Mouse (Mus musculus) ovary, postnatal 14 days (tissue): ENCODE results near the gene Ttc9c.
A peak's percentile ranks its signal among the peaks of the same experiment; 100 is the strongest.

ENCODE experiments used
- DNase-seq: peaks from one replicate; pipeline ENCODE4 v3.0.0; 2022; ENCODE audit warnings: low spot score

The Ttc9c gene

DNA sequence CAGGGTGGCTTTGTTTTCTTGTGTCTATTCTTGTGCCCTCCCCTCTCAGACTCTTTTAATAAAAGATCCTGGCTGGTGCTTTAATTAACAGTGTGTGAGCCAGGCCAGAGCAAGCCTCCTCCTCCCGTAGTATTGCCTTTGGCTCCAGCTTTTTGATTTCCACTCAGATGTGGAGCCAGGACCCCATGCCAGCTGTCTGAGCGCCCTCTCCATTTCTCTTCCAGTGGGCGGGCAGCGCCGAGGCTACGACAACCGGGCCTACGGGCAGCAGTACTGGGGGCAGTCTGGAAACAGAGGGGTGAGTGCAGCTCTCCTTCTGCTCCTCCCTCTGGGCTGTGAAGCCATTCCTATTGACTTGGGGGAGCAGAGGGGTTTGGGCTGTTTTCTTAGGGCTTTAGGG, 11.5 kb upstream of the Ttc9c start:
- DNase-seq = no peak

DNA sequence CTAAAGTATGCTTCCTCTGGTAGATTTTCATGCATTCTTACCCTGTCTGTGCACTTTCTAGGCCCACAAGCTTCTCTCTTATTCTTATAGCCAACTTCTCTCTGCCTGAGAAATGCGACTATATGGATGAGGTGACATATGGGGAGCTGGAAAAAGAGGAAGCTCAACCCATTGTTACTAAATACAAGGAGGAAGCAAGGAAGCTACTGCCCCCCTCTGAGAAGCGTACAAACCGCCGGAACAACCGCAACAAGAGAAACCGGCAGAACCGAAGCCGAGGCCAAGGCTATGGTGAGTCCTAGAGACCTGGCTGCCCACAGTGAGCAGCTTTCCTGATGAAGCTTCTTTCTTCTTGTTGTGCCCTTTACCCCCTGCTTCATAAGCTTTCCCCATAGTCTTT, 10.5 kb upstream of the Ttc9c start, which contains the start of gene AC129217.1:
Gene AC129217.1 (plus strand): TSS at position 114 of the 400 bp plus-strand sequence.
- DNase-seq = no peak

DNA sequence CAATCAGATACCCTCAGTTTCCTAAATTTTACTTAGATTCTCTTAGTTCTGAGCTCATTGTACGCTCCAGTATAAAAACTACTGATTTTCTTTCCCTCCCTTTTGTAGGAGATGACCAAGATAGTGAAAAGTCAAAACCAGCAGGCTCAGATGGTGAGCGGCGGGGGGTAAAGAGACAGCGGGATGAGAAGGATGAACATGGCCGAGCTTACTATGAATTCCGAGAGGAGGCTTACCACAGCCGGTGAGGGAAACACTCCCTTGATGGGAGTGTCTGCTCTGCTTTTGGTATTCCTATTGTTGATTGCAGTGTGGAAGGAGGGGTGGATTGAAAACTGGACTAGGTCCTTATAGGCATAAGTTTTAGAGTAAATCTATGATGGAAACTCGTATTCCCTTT, 3.6 kb upstream of the Ttc9c start:
- no peak for DNase-seq

DNA sequence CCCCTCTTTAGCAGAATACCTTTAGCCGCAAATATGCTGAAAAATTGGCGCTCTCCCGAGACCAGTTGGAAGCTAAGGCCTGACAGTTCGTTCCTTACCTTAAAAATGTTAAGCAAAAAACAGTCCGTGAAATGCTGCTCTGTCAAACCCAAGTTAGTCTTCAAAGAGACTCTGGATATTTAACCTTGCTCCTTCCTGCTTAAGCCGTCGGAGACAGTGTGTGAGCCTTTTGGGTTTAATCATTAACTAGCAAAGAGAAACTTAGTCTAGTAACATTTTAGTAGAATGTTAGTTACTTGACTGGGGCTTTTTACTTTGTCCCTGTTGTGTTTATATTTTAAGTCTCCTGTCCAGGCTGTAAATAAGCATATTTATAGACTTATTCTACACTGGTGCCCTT, 2.0 kb upstream of the Ttc9c start:
- no peak for DNase-seq

DNA sequence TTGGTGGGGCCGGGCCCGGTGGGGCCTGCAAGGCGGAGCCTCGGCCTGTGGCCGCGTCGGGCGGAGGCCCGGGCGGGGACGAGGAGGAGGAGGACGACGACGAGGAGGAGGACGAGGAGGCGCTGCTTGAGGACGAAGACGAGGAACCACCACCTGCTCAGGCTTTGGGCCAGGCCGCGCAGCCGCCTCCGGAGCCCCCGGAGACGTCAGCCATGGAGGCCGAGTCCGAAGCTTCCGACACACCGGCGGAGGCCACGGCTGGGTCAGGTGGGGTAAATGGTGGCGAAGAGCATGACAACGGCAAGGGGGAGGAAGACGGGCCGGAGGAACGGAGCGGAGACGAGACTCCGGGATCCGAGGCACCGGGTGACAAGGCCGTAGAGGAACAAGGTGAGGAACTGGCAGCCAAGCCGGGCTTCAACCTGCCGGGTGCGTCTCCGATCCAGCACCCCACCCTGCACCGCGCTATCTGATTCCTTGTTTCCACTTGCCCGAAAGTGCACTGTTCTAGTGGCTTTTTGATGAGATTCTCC, 1.4 kb upstream of the Ttc9c start:
- DNase-seq = no peak

DNA sequence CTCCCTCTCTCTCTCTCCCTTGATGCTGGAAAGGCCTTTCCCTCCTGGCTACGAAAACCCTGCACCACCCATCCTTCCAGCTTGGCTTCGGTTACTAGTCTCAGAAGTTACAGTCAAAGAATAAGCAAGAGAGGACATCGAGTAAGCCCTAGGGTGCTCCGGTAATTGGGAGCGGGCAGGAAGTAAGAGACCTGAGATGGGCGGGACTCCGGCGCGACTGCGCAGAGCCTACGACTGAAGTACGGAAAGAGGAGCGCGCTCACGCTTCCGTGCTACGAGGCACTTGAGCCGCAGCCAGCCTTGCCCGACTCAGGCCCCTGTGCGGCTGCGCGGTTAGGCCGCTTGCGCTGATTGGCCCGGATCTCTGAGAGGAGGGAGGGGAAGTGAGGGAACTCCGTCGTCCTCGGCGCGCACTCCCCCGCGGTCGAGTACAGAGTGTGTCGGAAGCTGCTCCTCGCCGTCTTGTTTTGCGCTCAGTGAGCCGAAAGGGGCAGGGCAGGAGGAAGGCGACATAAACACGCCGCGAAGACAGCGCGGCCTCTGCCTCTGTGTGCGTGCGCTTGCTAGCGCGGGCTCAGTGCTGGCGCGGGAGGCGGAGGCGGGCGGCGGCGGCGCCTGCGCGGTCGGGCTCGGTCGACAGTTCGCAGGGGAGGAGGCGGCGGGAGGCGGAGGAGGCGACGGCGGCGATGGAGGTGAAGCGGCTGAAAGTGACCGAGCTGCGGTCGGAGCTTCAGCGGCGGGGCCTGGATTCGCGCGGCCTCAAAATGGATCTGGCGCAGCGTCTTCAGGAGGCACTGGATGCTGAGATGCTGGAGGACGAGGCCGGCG, 677 bp upstream of the Ttc9c start, which contains the start of gene Hnrnpul2:
Gene Hnrnpul2 (plus strand): TSS at position 415 of the 828 bp plus-strand sequence.
- peak; percentile 95 for DNase-seq

DNA sequence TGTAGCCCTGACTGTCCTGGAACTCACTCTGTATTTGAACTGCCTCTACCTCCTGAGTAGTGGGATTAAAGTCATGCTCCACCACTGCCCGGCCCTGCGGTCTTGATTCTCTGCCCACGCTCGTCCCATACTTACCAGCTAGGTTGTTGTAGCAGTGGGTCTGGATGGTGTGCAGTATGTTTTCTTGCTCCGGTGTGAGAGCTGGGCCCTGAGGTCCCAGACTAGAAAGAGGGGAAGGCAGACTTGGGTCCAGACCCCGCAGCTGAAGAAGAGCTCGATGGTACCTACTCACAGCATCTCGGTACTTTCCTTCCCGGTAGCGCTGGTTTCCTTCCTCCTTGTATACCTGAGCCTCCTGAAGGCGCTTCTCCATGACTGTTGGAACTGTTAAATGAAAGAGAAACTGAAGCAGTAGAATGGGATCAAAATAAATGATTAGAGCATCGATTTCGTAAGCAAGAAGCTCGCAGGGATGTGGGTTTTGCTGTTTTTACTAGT, 783 bp downstream of the Ttc9c start:
- no peak for DNase-seq

DNA sequence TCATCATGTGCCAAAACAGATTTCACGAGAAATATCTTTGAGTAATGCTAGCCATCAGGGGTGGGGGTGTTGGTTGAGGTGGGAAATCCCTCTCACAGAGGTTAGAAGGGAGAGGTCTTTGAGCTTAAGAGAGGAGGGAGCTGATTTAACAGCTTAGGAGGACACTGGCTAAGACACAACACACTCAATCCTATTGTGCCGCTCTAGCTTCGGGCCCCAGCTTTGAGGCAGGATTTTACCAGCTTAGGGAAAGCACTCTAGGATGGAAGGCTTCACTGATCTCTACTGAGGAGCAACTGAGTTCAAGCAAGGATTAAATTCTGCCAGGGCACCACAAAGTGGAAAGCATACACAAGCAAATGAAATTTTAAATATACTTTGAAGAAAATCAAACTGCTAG, 2.1 kb downstream of the Ttc9c start:
- DNase-seq = no peak

DNA sequence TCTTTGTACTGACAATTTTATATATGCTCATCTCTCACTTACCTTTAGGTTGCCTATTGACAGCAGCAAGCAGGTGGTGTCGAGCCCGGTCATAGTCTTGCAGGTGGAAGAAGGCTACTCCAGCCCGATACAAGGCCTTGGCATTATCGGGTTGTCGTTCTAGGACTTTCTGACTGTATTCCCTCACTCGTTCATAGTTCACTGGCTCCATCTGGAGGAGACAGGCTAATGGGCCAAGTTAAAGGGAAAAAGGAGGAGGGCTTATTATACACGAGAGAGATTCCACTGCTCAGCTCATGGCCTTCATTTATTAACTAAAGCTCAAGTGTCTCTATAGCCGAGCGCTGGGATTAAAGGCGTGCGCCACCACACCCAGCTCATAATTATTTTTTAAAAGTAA, 3.3 kb downstream of the Ttc9c start:
- DNase-seq = no peak

DNA sequence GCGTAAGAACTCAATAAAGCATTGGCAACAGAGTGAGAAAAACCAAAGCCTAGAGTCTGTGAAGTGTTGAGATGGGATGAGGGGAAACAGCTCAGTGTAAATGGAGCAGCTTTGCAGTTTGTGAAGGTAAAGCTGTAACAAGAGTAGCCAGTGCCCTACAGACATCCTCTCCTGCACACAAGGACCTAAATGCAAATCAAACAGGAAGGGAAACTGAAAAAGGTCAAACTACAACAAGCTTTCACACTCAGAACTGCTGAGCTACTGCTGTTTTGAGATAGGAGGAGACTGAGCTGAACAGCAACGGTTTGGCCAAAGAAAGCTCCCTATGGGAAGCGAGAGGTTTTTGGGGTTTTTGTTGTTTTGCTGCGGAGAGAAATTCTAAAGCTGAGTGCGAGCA, 12.3 kb downstream of the Ttc9c start:
- DNase-seq = no peak

DNA sequence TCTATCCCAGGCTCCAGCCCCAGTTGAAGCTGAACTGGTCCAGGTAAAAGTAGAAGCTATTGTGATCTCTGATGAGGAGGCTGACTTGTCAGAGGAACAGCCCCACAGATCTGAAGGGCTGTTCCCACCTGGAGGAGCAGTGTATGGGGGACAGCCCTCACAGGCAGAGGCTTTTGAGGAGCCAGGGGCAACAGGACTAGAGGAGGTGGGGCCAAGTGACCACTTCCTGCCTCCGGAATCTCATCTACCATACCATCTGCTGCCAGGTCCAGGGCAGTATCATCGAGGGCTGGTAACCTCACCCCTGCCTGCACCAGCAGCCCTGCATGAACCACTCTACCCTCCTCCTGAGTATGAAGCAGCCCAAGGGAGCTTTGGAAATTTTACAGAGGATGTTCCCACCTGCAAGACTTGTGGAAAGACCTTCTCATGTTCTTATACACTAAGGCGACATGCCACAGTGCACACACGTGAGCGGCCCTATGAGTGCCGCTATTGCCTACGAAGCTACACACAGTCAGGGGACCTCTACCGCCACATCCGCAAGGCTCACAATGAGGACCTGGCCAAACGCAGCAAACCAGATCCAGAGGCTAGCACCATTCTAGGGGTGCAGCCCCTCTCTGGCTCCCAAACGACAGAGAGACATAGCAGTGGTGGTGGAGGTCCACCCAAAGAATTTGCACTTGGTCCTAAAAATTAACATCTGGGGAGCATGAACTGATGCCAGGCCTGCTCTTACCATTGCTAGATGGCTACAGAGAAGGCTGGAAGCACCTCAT, 15.1 kb downstream of the Ttc9c start:
- no peak for DNase-seq

DNA sequence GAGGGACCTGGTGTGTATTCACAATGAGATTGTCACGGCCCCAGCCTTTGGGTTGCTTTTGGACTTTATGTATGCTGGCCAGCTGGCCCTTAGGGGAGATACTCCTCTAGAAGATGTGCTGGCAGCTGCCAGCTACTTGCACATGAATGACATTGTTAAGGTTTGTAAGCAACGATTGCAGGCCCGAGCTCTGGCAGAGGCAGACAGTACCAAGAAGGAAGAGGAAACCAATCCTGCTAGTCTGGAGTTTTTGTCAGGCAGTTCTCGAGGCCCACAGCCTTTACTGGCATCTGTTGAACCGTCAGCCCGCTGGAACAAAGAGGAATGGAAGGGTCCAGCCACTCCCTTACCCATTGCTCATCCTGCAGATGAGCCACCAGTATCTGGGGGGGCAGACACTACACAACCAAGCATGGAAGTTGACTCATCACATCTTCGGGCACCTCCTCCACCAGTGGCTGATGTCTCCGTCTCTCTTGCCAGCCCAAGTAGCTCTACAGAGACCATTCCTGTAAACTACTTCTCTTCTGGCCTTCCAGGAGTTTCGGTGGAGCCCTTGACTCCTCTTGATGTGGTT, 15.8 kb downstream of the Ttc9c start:
- DNase-seq = no peak

DNA sequence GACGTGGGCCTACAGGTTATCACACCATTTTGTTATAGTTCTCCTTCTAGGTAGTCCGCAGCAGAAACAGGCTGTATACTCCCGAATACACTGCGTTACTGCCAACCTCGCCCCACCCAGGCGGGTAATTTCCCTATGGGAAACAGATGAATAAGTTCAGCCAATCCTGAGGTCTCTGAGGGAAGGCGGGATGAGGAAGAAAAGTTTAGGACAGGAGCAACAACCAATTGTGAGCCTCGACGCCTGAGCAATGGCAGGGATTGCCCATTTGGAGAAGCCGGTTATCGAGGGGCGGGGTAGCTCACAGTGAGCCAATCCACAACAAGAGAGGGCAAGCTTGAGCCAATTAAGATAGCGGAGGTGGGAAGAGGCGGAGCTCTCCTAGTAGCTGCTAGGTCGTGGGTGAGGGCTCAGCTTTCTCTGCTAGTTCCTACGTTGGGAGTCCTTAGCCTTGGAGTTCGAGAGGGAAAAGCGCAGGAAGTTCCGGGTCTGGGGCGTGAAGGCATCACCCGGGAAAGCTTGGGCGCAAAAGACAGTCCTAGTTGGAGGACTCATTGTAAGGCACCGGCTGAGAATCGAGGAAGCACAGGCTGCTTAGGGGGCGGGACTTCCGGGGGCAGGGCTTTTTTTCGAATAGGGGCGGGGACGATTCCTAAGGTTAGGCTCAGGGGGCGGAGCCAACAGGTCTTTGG, 16.9 kb downstream of the Ttc9c start, which contains the start of gene Zbtb3:
Gene Zbtb3 (plus strand): TSS at position 426 of the 692 bp plus-strand sequence.
- peak; percentile 78 for DNase-seq

DNA sequence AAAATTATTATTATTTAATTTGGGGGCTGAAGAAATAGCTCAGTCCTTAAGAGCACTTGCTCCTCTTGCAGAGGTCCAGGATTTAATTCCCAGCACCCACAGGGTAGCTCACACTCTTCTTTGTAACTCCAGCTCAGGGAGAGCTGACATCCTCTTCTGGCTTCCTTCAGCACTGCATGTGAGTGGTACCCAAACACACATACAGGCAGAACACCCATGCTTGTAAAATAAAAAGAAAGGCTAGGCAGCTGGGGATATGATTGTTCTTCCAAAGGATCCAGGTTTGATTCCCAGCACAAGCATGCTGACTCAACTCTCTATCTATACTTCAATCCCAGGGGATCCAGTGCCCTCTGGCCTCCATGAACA, 20.2 kb downstream of the Ttc9c start:
- DNase-seq = no peak

DNA sequence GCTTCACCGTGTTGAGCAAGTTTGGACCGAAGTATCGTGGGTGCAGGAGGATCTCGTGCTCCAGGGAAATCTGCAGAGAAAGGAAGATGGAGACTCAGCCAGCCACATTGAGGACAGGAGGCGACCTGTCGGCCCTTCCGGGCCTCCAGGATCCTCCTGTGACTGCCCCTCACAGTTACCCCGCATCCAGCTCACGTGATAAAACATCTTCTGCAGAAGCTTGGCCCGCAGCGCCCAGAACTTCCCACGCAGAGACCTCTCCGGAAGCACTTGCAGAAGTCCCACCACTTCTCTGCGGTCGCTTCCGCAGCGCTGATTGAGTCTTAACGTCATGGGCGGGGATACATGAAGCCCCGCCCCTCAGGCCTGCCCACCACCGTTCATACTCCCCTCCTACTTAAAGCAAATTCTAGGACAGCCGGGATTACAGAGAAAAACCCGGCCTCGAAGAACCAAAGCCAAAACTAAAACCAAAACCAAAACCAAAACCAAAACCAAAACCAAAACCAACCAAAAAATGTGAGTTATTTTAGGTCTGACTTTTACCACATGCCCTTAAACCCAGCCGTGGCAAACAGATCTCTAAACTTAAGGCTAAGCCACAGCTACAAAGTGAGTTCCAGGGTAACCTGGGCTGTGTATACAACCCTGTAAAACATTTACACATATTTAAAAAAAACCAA, 20.7 kb downstream of the Ttc9c start, which contains the start of gene Polr2g:
Gene Polr2g (minus strand): TSS at position 314 of the 683 bp plus-strand sequence.
- DNase-seq = peak; percentile 78

DNA sequence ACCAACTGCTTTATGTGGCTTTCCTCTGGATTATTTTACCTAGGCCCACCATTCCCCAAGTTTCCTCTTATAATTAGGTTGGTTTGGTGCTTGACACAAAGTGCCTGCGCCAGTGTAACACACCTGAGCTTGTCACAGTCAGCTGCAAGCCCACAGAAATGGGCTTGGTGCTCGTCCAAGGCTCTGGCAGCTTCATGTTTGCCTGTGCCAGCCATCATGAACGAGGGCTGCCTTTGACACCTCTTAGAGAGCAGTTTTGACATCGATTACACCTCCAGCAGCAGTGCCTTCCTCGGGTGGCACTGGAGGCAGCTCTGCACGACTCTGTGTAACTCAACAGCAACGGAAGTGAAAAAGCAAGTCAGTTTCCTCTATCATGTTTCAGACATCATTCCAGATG, 29.0 kb downstream of the Ttc9c start:
- no peak for DNase-seq

DNA sequence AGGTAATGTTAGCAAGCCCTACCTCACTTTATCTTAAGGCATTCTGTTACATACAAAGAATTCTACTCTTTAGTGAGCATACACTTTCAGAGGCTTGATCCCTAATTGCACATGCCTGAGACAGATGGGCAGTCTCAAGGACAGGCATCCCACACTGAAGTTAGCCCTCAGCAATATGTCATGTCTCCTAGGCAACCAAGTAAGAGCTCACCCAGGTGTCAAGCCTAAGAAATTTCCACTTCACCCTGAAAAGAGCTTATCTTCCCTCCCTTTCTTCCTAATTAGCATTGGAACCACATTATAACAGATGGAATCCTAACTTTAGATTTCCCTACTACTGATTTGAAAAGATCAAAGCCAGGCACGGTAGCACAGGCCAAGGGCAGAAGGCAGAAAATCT, 30.0 kb downstream of the Ttc9c start:
- DNase-seq = no peak

DNA sequence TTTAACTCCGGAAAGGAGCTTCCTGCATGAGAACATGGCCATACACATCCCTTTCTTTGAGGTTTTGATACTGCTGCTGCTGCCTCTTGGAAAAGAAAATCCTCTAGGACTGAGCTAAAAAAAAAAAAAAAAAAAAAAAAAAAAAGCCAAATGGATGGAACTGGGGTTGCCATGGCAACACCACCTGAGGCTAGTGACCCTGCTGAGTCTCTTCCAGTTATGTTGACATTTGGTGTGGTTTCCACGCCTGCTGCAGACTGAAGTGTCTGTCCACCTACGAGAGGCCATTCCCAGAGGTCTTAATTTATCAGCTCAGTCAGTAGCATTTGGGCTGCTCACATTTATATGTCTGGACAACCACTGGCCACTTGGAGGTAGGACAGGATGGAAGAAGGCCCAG, 30.6 kb downstream of the Ttc9c start:
- DNase-seq = no peak

DNA sequence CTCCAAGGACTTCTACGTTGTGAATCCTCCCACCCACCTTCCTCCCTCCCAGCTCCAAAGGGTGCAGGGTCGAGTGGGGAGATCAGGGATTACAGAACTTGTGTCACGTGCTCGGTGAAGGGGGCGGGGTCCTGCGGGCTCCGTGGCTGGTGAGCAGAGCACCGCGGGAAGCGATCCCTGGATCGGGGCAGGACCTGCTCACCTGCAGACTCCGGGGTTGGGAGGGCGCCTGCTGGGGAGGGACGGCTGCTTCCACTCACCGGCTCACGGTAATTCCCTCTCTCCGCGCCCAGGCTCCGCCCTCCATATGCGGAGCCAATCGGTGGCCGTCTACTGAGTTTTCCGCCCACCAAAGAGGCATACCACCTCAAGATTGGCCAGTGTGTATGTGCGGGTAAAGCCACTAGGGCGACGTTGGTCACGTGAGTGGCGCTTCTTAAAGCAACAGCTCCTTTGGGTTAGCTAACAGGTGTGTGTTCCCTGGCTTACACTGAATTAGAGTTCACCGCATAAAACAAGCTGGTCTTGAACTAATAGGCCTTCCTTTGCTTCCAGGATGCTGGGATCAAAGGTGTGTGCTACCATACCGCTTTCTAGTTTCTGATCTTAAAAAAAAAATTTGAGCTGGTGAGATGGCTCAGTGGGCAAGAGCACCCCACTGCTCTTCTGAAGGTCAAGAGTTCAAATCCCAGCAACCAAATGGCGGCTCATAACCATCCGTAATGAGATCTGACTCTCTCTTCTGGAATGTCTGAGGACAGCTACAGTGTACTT, 32.9 kb downstream of the Ttc9c start, which contains the start of gene Taf6l:
Gene Taf6l (minus strand): TSS at position 410 of the 774 bp plus-strand sequence.
- peak; percentile 77 for DNase-seq

DNA sequence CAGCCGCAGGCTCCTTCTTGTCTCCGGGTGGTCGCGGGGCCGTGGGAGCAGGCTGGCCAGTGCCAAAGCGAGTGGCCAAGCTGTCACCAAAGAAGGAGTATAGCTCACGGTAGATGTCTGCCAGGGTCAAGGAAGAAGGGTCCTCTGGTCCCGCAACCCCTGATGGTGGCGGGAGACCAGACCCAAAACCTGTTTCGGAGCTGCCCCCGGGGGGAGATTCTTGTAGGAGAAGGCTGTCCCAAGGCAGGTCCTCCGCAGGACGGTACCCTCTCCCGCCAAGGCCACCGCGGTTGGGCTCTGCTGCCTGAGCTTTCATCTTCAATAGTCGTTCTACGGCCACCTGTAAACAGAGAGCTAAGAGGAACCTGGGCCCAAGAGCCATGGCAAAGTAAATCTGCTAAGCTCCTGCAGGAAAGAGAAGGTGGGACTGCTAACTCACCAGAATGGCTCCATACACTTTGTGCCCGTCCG, 44.1 kb downstream of the Ttc9c start:
- DNase-seq = no peak
